Mouse (Mus musculus) bone marrow, adult 2 months (tissue): ENCODE results near the gene Gm3625. TPM values are rescaled to one million over a fixed set of nuclear protein-coding genes. Genes with fewer than 3 reads are reported as not detected.
"Not testable (repeated sequence)": the region's sequence is repeated elsewhere in the genome, so short reads cannot be mapped to it uniquely, and the experiment has no call there.

ENCODE experiments used
- H3K27ac ChIP-seq: fragments of 200-500 bp; 2 replicates; pipeline ENCODE4 v1.5.1; 2012; ENCODE audit warnings: low read depth, mild to moderate bottlenecking, control low read depth, inconsistent platforms, low read length; ENCODE audit not compliant: control insufficient read depth, poor library complexity, insufficient read depth
- H3K4me1 ChIP-seq: fragments of 200-500 bp; 2 replicates; pipeline ENCODE4 v1.6.1; 2011; ENCODE audit warnings: low read length; ENCODE audit not compliant: control insufficient read depth, insufficient read depth
- H3K4me3 ChIP-seq: fragments of 200-500 bp; replicated peaks from 2 replicates; pipeline ENCODE3; 2011; ENCODE audit warnings: mild to moderate bottlenecking, low read depth, low read length, control low read depth; ENCODE audit not compliant: control insufficient read depth
- CTCF ChIP-seq: fragments of 200-500 bp; IDR thresholded peaks from 2 replicates; pipeline ENCODE4 v1.5.1; 2011; ENCODE audit warnings: low read length, control low read depth; ENCODE audit not compliant: control insufficient read depth, insufficient read depth
- POLR2A ChIP-seq: fragments of 200-500 bp; IDR thresholded peaks from 2 replicates; pipeline ENCODE4 v1.6.1; 2011; ENCODE audit warnings: low read depth, mild to moderate bottlenecking, control low read depth, low read length, borderline replicate concordance; ENCODE audit not compliant: control insufficient read depth
- WGBS: fragments of 180-500 bp; shearing (Covaris S2); methylation state at CpG from one replicate; pipeline ENCODE4 v1.1.7; 2018; 5-methylcytosine and 5-hydroxymethylcytosine counted together
- polyA plus RNA-seq: library from polyadenylated mRNA; stranded (reverse); fragments of >200 nt; gene quantifications from 2 replicates; pipeline ENCODE4 v1.2.4, GENCODE M21; 2011; ENCODE audit warnings: low replicate concordance; ENCODE audit not compliant: missing spikeins, insufficient read depth, insufficient read length

The Gm3625 gene
- polyA plus RNA-seq, 1 experiment, result not detected

DNA sequence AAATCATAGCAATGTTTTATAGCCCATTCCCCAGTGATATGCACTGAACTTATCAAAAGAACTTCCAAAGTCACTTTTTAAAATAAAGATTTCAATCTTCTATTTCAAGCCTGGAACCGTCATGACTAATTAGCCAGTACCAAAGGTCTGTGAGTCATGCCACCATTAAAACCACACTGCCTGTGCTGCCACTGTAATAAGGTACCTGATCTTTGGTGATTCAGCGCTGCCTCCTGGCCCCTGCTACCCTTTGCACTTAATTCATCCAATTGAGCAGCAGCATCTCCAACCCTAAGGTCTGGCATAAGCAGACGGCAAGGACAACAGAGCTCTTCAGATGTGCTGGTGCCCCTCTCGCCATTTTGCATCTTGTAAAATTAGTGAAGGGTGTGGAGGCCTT lies 18.7 kb downstream of the Gm3625 start:
- TF ChIP-seq CTCF (no peak), POLR2A (no peak)
- Histone ChIP-seq H3K4me3 (no peak overlapping the region), H3K27ac (no peak overlapping the region), H3K4me1 (no peaks in the 10 kb centered on the region)
- 78% methylated on average over 4 of the region's 4 CpGs for WGBS

DNA sequence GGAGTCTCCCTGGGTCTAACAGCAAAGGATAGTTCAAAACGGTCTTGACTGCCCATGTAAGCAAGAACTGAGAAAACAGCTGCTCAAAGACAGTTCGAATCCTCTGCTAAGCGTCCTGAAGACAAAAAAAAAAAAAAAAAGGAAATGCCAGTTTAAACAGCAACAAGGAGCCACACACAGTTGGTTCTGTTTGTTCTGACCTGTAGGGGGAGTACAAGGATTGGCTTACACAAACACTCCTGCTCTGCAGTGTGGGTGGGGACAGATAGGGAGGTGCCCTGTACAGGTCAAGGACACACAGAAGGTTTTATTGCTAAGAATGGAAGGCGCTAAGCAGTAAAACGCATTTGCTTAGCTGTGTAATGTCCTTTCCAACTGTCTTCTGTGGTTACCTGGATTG lies 20.9 kb downstream of the Gm3625 start:
- WGBS, result 32% methylated on average over 5 of the region's 5 CpGs
- H3K4me1 ChIP-seq, result no peaks in the 10 kb centered on the region
- TF ChIP-seq CTCF, result peak; percentile 66
- no peak for TF ChIP-seq POLR2A
- H3K27ac ChIP-seq, result no peak overlapping the region
- no peak overlapping the region for H3K4me3 ChIP-seq

DNA sequence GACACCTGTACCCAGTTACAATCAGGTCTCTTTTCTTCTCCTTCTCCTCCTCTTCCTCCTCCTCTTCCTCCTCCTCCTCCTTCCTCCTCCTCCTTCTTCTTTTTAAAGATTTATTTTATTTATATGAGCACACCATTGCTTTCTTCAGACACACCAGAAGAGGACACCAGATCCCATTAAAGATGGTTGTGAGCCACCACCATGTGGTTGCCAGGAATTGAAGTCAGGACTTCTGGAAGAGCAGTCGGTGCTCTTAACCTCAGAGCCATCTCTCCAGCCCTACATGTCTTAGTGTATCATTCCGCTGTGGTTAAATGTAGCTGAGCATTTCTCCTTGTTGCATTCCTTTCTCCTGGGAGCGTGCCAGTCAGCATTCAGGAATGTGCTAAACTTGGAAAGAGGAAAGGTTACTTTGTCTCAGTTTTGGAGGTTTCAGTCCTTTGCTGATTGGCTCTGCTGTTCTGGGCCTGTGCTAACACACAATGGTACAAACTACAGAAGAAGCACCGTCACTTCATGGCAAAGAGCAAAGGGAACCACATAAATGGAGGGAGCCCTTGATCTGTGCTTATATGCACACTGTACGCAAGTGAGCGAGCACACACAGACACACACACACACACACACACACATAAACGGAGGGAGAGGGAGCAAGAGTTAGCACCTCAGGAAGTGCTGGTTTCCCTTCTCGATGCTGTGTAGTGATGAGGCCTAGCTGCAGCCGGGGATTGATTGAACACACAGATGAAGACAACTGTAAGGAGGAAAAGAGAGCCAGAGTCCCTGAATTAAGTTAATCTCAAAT lies 34.0 kb downstream of the Gm3625 start:
- Histone ChIP-seq H3K4me1 (no peaks in the 10 kb centered on the region), H3K4me3 (no peak overlapping the region), H3K27ac (no peak overlapping the region)
- WGBS, result 51% methylated on average over 9 of the region's 9 CpGs
- TF ChIP-seq CTCF, result no peak
- no peak for TF ChIP-seq POLR2A

DNA sequence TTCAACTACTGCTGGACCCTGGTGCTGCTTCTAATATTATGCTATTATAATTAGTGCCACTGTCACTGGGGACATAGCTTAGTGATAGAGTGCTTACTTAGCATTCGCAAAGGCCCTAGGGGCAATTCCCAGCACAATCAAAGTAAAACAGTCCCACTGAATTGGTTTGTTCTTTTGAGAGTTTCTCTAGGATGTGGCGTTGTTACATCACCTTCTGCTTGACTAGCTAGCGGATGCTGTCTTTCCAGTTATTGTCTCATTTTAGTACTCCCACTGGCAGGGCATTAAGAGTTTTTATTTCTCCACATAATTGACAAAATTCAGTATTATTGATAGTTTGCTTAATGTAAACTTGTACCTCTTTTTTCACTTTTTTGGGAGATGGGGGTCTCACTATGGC lies 34.7 kb downstream of the Gm3625 start:
- TF ChIP-seq POLR2A, result no peak
- TF ChIP-seq CTCF, result no peak
- WGBS, result 83% methylated on average over 3 of the region's 3 CpGs

DNA sequence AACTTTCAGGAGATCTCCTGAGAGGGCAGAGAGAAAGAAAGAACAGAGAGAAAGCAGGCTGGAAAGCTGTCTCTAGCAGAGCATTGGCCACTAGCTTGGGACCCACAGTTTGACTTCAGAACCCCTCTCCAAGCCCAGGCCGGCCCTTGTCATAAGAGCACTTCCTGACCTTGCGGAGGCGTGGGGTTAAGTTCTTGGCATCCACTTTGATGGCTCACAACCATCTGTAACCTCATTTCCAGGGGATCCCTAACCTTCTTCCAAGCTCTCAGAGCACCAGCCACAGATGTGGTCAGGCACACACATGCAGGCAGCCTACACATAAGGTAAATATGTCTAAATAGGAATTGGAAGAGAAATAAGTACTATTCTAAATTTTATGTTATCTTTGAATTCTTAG lies 35.3 kb downstream of the Gm3625 start:
- H3K4me1 ChIP-seq, result no peaks in the 10 kb centered on the region
- H3K4me3 ChIP-seq, result no peak overlapping the region
- H3K27ac ChIP-seq, result no peak overlapping the region
- TF ChIP-seq CTCF, result no peak
- TF ChIP-seq POLR2A, result no peak
- WGBS, result 73% methylated on average over 3 of the region's 3 CpGs

More for the DNA sequence above, 34.7 kb downstream of the Gm3625 start:
- Histone ChIP-seq H3K4me1 (no peaks in the 10 kb centered on the region), H3K27ac (no peak overlapping the region), H3K4me3 (no peak overlapping the region)

DNA sequence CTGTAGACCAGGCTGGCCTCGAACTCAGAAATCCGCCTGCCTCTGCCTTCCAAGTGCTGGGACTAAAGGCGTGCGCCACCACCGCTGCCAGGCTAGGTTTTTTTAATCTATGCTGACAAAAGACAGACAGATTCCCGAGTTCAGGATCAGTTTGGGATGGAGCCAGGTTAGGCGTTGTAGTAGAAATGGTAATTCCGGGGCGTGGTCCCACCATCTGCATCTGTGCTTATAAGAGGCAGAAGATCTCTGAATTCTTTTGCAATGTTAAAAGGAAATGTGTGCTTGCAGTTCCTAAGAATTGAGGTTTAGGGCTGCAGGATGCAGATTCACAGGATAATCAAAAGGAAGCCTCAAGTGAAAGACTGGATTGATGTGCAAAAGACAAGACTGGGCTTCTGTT lies 35.8 kb downstream of the Gm3625 start:
- H3K27ac ChIP-seq, result no peak overlapping the region
- TF ChIP-seq POLR2A (no peak), CTCF (no peak)
- WGBS, result 83% methylated on average over 9 of the region's 9 CpGs
- H3K4me3 ChIP-seq, result no peak overlapping the region
- no peaks in the 10 kb centered on the region for H3K4me1 ChIP-seq

DNA sequence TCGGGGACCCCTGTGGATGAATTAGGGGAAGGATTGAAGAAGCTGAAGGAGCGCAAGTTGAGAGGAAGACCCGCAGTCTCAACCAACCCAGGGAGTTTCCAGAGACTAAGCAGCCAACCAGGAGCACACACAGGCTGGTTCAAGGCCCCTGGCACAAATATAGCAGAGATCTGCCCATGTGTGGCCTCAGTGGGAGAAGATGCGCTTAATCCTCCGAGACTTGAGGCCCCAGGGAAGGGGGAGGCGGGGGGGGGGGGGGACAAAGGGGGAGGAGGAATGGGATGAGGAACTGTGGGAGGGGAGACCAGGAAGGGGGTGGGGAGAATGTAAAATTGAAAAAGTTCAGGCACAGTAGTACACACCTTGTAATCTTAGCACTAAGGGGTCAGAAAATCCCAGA lies 37.3 kb downstream of the Gm3625 start:
- TF ChIP-seq CTCF, result no peak
- no peak for TF ChIP-seq POLR2A
- WGBS, result 74% methylated on average over 6 of the region's 6 CpGs
- Histone ChIP-seq H3K27ac (no peak overlapping the region), H3K4me3 (no peak overlapping the region), H3K4me1 (no peaks in the 10 kb centered on the region)

DNA sequence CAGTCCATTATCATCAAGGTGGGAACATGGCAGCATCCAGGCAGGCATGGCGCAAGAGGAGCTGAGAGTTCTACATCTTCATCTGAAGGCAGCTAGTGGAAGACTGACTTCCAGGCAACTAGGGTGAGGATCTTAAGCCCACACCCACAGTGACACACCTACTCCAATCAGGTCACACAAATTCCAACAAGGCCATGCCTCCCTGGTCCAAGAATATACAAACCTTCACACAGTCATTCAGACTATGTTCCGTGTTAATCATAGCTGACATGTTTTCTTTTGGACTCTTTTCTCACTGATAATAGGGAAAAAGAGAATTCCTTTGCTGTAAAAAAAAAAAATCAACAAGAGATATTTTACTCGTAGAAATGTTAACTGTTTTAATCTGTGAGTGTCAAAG lies 39.0 kb downstream of the Gm3625 start:
- not testable (repeated sequence) for H3K27ac ChIP-seq, H3K4me3 ChIP-seq, H3K4me1 ChIP-seq
- WGBS, result 79% methylated on average over 3 of the region's 3 CpGs

DNA sequence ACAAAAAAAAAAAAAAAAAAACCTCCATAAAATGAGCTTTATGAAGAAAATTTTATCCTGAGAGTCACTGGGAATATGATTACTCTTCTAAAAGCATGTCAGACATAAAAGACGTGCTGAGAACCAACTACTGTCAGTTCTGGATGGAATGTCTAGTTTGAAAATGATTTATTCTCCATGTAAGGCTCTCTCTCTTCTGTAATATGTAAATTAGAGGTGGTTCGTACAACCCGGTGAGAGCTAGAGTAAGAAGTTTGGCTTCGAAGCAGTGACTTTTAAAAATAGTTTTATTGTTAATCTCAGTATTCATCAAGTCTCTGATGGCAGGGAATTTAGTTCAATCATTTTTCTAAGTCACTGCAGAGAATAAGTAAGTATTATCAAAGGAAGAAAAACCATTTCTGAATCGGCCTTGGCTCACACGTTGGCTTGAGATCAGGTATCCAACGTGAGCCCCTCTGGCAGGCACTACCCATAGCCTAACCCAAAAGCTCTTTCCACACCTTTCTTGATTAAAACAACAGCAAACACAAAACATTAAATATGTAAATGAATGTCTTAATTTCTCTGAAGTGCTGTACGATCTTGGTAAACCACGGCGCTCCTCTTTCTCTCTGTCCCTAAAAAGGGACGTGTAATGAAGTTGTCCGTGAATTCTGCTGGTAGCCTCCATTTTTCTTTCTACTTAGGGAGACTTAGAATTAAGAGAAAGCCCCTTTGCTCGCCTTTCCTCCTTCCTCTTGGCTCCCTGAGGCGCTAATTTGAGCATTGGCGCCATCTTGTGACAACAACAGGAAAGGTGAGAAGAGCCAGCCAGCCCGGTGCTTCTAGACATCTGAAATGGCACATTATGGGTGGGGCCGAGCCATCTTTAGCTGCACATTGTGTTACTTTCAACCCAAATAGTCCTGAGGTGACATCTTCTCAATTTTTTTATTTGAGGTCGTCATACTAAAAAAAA lies 44.4 kb downstream of the Gm3625 start:
- TF ChIP-seq POLR2A (no peak), CTCF (peak; percentile 77)
- no peak overlapping the region for H3K4me3 ChIP-seq
- H3K4me1 ChIP-seq, result peaks cover 3% of the 10 kb centered on the region; the same call in 1 of the 2 replicates
- H3K27ac ChIP-seq, result no peak overlapping the region
- 18% methylated on average over 18 of the region's 18 CpGs for WGBS
